Mouse (Mus musculus) gastrocnemius, adult 8-10 months (tissue): ENCODE measurements around the gene Lrrc4c. TPM values are rescaled to one million over a fixed set of nuclear protein-coding genes. Genes with fewer than 3 reads are reported as not detected.

Source experiments
- DNase-seq, 2 experiments: peaks; one replicate each; pipeline ENCODE4 v3.0.0; 2022; ENCODE audit warnings: low spot score in 2 of 2
- total RNA-seq, 4 experiments: library from RNA; stranded (reverse); gene quantifications; 2 replicates each; pipeline ENCODE4 v1.2.4; 2022

Gene Lrrc4c
- total RNA-seq, 4 experiments from 2014 or later = 0.07 to 0.24 (median 0.15) TPM

DNA sequence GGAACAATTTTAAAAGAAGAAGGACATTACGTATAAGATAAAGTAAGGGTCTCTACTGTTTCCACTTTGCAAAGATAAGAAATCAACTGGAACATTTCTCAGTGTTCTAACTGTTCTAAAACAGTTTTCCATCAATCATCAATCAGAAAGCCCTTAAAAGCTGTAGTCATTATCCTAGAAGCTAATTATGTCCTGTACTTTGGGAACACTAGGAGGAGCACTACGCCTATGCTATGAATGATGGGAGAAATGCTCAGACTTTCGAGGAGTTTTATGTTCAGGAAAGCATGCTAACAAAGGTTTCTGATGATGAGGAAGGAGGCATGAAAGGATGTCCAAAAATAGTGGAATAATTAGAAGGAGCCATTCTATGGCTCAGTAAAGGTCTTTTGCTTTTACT lies 219.5 kb downstream of the Lrrc4c start:
- DNase-seq = no peak

- no peak for DNase-seq
Measured at GRCm38 (mm10) chr2:96547171-96547570, 229.2 kb downstream of the Lrrc4c start.

- DNase-seq = no peak
Measured at GRCm38 (mm10) chr2:96573755-96574154, 255.8 kb downstream of the Lrrc4c start.

- no peak for DNase-seq
Measured at GRCm38 (mm10) chr2:96577701-96578100, 259.7 kb downstream of the Lrrc4c start.

DNA sequence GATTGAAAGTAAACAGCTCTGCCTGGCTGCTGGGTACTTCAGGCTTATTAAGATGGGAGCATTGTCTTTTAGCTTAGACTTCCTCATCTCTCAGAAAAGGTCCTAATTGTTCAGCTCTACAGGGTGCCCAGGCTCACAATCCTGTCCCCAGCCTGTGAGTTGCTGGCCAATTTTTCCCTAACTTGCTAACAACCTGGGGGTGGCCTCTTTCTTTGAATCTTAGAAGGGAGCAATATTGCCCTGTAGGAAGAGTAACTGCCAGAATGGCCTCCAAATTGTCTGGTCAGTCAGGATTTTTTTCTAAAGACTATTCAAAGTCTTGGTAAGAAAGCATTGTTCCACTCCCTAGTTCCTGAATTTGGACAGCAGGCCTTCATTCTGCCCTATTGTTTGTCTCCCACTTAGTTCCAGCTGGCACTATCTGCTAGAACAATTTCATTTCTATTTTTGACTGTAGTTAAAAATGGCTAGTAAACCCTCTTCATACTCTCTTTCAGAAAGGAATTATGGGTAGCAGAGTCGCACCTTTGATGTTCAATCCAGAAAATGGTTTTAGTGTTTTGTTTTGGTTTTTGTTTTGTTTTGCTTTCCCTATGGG lies 262.3 kb downstream of the Lrrc4c start:
- no peak for DNase-seq

- no peak for DNase-seq
Measured at GRCm38 (mm10) chr2:96585665-96586064, 267.7 kb downstream of the Lrrc4c start.

DNA sequence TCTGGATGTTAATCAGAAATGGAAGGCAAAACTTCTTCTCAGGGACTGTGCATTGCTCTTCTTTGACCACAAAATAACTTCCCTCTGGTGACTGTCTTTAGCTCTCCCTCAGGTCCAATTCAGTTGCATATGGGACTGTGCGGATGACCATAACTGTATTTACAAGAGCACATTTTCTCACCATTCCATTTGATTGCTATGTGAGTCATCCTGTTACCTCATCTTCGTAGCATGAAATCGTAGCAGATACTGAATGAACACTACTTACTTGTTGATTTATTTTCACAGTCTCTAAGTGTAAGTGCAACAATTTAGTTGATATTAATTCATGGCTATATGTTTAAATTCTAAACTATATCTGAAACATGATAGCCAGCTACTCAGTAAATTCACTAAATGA lies 286.8 kb downstream of the Lrrc4c start:
- DNase-seq = no peak

DNA sequence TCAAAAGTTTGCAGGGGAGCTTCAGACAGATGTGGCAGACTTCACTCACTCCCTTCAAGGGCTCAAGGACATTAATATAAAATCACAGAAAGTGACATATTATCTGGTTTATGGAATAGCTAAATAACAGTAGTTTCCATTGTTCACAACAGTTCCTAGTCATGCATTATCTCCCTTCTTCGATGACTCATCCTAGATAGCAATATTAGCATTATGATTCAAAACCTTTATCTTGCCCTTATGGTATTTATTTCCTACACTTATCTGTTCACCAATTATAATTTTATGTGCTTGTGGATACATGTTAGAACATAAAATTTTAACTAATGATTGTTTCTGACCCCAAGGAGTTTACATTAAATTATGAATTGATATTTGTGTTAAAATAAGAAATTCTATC lies 296.2 kb downstream of the Lrrc4c start:
- DNase-seq = no peak

GRCm38 (mm10) chr2:96618691-96619205 lies 300.8 kb downstream of the Lrrc4c start:
- DNase-seq = no peak

GRCm38 (mm10) chr2:96667113-96667512 lies 349.1 kb downstream of the Lrrc4c start:
- DNase-seq = no peak

GRCm38 (mm10) chr2:96681806-96682205 lies 363.8 kb downstream of the Lrrc4c start:
- DNase-seq = no peak

- DNase-seq = no peak
Measured at GRCm38 (mm10) chr2:96685328-96685727, 367.4 kb downstream of the Lrrc4c start.

GRCm38 (mm10) chr2:96705004-96705403 lies 387.0 kb downstream of the Lrrc4c start:
- DNase-seq = no peak

DNA sequence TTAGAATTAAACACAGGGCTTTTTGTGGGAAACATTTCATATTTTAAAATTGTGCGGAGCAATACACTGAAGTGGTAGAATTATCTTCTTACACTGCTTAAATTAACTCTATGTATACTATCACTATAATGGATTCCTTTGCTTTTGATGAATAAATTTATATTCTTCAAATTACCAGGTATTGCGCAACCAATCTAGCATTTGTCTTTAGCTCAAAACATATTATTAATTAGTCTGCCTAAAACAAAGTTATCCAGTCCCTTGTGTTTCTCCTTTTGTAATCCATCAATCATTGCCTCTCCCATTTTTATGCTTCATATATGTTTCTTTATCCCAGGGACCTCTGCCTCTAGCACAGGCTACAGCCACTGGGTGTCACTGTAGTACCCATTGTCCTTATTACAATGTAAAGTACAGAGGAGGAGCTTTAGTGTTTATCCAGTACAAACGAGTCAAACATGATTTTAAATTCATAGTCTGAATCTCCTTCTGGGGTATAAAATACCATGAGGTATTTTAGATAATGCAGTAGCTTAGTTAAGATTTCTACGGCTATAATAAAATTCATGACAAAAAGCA lies 389.9 kb downstream of the Lrrc4c start:
- no peak for DNase-seq

DNA sequence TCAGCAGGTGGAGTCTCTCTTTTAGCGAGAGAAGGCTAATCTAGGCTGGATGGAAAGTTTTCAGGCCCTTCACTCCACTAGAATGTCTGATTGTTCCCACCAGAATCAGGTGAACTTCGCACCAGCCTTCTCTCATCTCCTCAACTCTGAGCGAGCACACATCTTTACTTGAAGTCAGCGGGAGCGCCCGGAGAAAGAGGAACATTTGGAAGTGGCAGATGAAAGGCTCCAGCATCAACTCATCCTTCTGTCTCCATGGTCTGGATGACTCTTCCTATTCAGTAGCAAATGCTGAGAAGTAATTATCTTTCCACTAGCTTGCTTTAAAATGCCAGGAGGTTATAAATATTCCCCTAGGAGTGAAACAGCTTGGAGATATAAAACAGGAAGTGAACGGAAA lies 396.6 kb downstream of the Lrrc4c start:
- DNase-seq = no peak

GRCm38 (mm10) chr2:96717353-96717752 lies 399.4 kb downstream of the Lrrc4c start:
- DNase-seq = no peak

DNA sequence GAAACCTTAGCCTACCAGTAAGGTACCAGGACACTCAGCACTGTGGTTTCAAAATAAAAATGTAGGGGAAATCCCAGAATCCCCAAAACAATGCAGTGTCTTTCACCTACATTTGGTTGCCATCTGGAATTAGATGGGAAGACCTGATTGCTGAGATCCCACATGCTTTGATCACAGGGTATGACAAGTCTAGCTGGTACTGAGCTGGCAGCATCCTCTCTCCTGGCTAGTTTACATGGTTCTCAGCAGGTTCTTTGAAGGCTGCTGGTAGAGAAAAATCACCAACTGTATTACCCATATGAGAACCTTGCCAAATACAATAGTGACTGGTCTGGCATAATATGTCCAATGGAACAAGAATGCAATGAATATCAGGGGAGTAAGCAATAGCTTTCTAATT lies 405.4 kb downstream of the Lrrc4c start:
- DNase-seq = no peak

DNA sequence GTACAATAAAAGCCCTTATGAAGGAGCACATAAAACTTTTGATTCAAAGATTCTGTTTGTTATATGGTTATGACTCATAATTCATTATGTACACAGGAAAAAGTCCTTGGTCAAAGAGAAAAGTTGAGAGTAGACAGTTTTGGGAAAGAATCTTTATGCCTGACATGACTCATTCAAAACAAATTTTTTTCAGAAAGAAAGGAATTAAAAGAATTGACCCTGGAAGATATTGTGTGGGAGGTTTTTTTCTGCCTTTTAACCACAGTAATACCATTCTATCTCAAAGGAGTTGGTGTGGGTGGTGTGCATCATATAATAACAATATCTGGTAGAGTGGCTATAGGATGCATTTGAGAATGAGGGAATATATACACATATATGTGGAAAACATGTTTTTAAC lies 418.1 kb downstream of the Lrrc4c start:
- no peak for DNase-seq

DNA sequence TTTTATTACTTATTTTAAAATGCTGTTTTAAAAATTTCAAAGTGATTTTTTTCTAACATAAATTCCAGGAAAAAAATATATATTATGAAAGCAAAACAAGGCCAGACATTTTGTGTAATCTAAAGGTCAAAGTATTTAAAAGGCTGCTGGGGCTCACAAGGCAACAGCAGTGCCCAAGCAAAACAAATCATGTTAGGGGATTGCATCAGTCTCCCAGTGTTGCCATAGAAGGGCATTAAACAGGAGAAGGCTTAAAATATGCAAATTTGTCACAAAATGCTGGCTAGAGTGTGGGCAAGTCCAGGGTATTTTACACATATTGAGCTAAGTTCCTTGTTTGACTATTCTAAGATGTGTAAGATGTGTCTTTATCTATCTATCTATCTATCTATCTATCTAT lies 437.1 kb downstream of the Lrrc4c start:
- no peak for DNase-seq

GRCm38 (mm10) chr2:96757701-96758100 lies 439.7 kb downstream of the Lrrc4c start:
- DNase-seq = no peak

- no peak for DNase-seq
Measured at GRCm38 (mm10) chr2:96763538-96763937, 445.6 kb downstream of the Lrrc4c start.

GRCm38 (mm10) chr2:96775376-96775775 lies 457.4 kb downstream of the Lrrc4c start:
- no peak for DNase-seq

DNA sequence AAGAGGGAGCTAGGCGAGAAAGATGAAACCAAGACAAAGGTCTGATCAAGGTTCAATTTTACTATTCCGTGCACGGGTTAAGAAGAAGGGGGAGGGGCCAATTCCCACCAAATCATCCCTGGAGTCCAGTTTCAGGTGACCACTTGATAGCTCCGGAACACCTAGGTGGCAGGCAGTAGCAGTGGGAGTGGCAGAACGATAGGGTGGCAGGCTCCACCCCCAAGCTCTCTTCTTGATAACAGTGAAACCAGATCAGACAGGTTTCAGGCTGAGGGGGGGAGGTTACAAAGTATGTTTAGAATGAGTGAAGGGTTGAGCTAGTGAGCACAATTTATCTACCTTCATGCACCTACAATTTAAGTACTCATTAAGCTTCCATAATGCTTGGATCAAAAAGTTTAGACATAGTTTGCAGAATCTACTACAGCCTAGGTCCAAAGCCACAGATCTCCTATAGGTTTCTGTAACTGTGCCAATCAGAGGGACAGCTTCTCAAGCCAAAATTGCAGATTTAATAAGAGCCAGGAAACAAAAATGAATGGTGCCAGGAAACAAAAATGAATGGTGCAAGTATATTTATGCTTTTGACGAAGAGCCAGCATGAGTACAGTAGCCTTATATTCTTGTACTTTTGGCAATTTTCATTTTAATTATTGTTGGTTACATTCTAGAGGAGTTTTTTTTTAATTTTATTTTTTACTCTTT lies 478.9 kb downstream of the Lrrc4c start:
- DNase-seq = no peak
